Mouse (Mus musculus): ENCODE measurements at regions not wholly inside any gene's neighbourhood (a gene's known extent, or its start where the extent isn't known, plus 50 kb on each side); places are given as distances from the start of the nearest gene placed in this dataset.

DNA sequence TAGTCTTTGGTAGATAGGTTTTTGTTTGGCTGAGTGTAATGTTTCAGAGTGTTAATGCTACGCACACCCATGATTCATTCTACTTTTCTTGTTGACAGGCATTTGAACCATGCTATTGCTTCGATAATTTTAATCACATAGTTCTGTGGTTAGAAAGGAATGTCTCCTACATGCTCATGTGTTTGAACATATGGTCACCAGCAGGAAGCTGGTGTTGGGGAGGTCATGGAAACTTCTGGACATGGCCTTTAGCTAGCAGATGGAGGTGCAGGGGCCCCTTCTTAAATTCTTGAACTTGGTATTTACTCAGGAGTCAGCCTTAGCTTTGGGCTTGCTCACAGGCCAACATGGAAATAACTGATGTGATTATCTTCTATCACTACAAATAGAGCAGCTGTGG lies 248.6 kb upstream of the Cxxc4 start:
- Histone ChIP-seq H3K4me3 (ENCODE audit: low read depth, low read length) (no peak overlapping the region), H3K4me2 (no peak overlapping the region), H3K9me3 (ENCODE audit: low read depth, low read length) (no peaks in the 10 kb centered on the region), H3K27me3 (ENCODE audit: insufficient read depth, low read length) (no peaks in the 10 kb centered on the region), H3K4me1 (ENCODE audit: insufficient read depth) (no peaks in the 10 kb centered on the region), H3K36me3 (ENCODE audit: insufficient read depth) (no peaks in the 10 kb centered on the region), H3K9ac (no peak overlapping the region), H3K27ac (ENCODE audit: low read depth) (no peak overlapping the region)
- WGBS = 86% methylated on average over 2 of the region's 2 CpGs
- ATAC-seq (ENCODE audit: insufficient read depth) = no peak
- no peak for DNase-seq
- TF ChIP-seq CTCF (IDR thresholded peaks at IDR 0.05; ENCODE audit: low read depth) = no peak

DNA sequence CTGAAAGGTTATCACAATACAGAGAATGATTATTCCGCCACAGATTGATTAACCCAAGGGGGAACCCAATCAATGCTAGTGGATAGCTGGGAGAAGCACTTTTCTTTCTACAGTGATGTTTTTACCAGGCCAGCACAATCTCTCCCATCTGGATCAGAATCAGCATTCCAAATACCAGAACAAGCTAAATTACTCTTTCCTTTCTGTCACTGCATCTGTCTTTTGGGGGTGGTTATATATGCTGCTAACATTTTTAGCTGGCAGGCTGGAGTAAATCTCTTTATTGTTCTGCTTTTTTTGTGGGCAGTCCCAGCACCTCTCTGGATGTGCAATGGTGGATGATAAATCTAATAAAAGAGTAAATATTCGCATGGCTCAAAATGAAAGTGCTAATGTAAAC lies 242.3 kb upstream of the Cxxc4 start:
- Histone ChIP-seq H3K27ac (ENCODE audit: low read depth) (no peak overlapping the region), H3K4me3 (ENCODE audit: low read depth, low read length) (no peak overlapping the region), H3K9ac (no peak overlapping the region), H3K27me3 (ENCODE audit: insufficient read depth, low read length) (no peaks in the 10 kb centered on the region), H3K9me3 (ENCODE audit: low read depth, low read length) (no peaks in the 10 kb centered on the region), H3K36me3 (ENCODE audit: insufficient read depth) (no peaks in the 10 kb centered on the region), H3K4me2 (no peak overlapping the region), H3K4me1 (ENCODE audit: insufficient read depth) (no peaks in the 10 kb centered on the region)
- 63% methylated on average over 2 of the region's 2 CpGs for WGBS
- ATAC-seq (ENCODE audit: insufficient read depth) (no peak), DNase-seq (no peak)
- TF ChIP-seq CTCF (IDR thresholded peaks at IDR 0.05; ENCODE audit: low read depth) = no peak

DNA sequence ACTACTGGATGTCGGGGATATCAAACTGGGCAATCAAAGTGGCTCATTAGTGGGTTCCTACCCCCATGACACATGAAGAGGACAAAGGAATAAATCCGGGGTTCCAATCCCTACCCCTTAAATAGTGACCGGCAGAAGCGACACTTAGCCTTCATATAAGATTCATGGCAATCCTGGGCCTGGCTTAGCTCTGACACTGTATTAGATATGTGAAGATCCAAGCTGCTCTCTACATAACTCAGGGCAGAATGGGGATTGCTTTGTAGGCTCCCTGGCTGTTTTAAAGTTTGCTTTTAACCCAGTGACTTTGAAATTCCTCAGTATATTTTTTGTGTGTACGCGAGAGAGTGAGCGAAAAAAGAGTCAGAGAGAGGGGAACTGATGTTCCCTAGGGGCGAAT lies 236.3 kb upstream of the Cxxc4 start:
- H3K27me3 ChIP-seq (ENCODE audit: insufficient read depth, low read length) = no peaks in the 10 kb centered on the region
- ATAC-seq (ENCODE audit: insufficient read depth) (no peak), DNase-seq (no peak)
- 83% methylated on average over 8 of the region's 8 CpGs for WGBS
- no peaks in the 10 kb centered on the region for H3K36me3 ChIP-seq (ENCODE audit: insufficient read depth)
- TF ChIP-seq CTCF (IDR thresholded peaks at IDR 0.05; ENCODE audit: low read depth) = no peak
- H3K9me3 ChIP-seq (ENCODE audit: low read depth, low read length) = no peaks in the 10 kb centered on the region
- H3K9ac ChIP-seq = no peak overlapping the region
- no peak overlapping the region for H3K27ac ChIP-seq (ENCODE audit: low read depth)
- no peak overlapping the region for H3K4me3 ChIP-seq (ENCODE audit: low read depth, low read length)
- no peak overlapping the region for H3K4me2 ChIP-seq
- no peaks in the 10 kb centered on the region for H3K4me1 ChIP-seq (ENCODE audit: insufficient read depth)

DNA sequence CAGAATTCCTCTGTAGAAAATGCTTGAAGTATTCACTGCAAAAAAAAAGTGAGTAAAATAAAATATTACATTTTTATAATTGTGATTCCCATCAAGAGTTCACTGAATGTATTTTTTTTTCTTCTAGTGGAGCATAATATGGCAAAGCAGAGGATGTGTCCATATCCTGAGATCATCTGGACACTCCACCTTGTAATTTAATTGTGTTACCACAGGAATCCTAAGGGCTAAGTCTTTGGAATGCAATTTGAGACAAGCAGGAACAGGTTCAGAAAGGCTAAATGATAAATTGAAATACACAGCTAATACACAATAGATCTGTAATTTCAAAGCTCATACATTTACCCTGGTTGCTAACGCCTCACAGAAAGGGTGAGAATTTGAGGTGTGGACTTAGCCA lies 235.7 kb upstream of the Cxxc4 start:
- Histone ChIP-seq H3K27ac (ENCODE audit: low read depth) (no peak overlapping the region), H3K4me1 (ENCODE audit: insufficient read depth) (no peaks in the 10 kb centered on the region), H3K27me3 (ENCODE audit: insufficient read depth, low read length) (no peaks in the 10 kb centered on the region), H3K9me3 (ENCODE audit: low read depth, low read length) (no peaks in the 10 kb centered on the region), H3K4me2 (no peak overlapping the region), H3K36me3 (ENCODE audit: insufficient read depth) (no peaks in the 10 kb centered on the region), H3K9ac (no peak overlapping the region), H3K4me3 (ENCODE audit: low read depth, low read length) (no peak overlapping the region)
- no peak for TF ChIP-seq CTCF (IDR thresholded peaks at IDR 0.05; ENCODE audit: low read depth)
- 79% methylated on average over 1 of the region's 1 CpGs for WGBS
- no peak for DNase-seq
- no peak for ATAC-seq (ENCODE audit: insufficient read depth)

DNA sequence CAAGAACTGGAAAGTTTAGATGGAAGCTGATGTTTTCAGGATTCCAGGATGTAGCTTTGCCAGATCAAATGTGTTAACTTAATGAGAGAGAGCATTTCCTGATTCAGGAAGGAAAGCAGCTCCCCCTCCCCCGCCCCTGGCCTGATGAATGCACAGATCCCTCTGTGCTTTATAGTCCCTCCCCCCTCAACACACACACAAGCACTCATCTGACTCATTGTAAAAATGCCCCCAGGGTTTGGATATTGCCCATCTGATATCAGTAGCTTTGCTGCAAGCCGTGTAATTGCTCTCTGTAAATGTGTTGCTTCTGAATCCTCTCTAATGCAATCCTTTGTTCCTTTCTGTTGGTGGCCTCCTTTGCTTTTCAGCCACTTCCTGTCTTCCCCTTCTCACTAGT lies 221.5 kb upstream of the Cxxc4 start:
- ATAC-seq (ENCODE audit: insufficient read depth) (peak; percentile 60; the same call in 1 of the 2 replicates), DNase-seq (peak; percentile 9)
- Histone ChIP-seq H3K9me3 (ENCODE audit: low read depth, low read length) (no peaks in the 10 kb centered on the region), H3K4me2 (no peak overlapping the region), H3K36me3 (ENCODE audit: insufficient read depth) (no peaks in the 10 kb centered on the region), H3K4me1 (ENCODE audit: insufficient read depth) (no peaks in the 10 kb centered on the region), H3K9ac (no peak overlapping the region), H3K27ac (ENCODE audit: low read depth) (no peak overlapping the region), H3K27me3 (ENCODE audit: insufficient read depth, low read length) (no peaks in the 10 kb centered on the region), H3K4me3 (ENCODE audit: low read depth, low read length) (no peak overlapping the region)
- 48% methylated on average over 2 of the region's 2 CpGs for WGBS
- TF ChIP-seq CTCF (IDR thresholded peaks at IDR 0.05; ENCODE audit: low read depth) = no peak

DNA sequence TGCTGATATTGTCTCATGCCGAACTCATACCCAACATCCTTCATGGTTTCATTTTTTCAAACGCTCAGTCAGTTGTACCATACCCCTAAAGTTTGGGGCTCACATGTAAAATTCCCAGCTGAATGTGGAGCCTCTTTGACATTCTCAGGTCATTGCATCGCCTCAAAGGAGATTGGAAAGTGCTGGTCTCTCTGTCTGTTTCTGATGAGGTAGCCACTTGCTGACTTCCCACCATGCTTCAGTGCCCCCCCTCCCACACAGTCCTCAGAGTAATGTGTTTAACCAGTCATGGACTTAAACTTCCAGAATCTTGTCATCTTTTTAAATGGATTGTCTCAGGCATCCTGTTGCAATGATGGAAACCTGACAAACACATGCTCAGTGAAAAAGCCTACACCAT lies 220.9 kb upstream of the Cxxc4 start:
- no peak for ATAC-seq (ENCODE audit: insufficient read depth)
- no peaks in the 10 kb centered on the region for H3K4me1 ChIP-seq (ENCODE audit: insufficient read depth)
- no peak overlapping the region for H3K9ac ChIP-seq
- H3K27me3 ChIP-seq (ENCODE audit: insufficient read depth, low read length) = no peaks in the 10 kb centered on the region
- H3K36me3 ChIP-seq (ENCODE audit: insufficient read depth) = no peaks in the 10 kb centered on the region
- no peak overlapping the region for H3K27ac ChIP-seq (ENCODE audit: low read depth)
- no peak for TF ChIP-seq CTCF (IDR thresholded peaks at IDR 0.05; ENCODE audit: low read depth)
- 85% methylated on average over 3 of the region's 3 CpGs for WGBS
- H3K4me2 ChIP-seq = no peak overlapping the region
- DNase-seq = no peak
- no peak overlapping the region for H3K4me3 ChIP-seq (ENCODE audit: low read depth, low read length)
- H3K9me3 ChIP-seq (ENCODE audit: low read depth, low read length) = no peaks in the 10 kb centered on the region

DNA sequence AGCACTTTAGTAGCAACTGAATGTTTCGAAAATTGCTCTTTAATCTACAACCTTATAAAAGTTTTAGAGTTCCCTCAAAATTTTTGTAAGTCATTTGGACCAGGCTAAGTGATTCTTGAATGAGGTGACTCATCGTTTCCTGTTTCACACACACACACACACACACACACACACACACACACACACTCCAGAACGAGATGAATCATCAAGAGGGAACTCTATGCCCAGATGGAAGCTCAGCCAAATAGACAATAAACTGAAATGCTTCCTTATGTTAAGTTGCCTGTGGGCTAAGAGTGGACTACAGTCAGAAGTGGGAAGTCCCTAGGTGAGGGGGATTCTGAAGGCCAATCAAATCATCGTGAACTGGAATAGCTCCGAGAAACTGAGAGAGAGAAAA lies 202.4 kb upstream of the Cxxc4 start:
- H3K36me3 ChIP-seq (ENCODE audit: insufficient read depth) = no peaks in the 10 kb centered on the region
- no peak for DNase-seq
- WGBS = 70% methylated on average over 5 of the region's 5 CpGs

DNA sequence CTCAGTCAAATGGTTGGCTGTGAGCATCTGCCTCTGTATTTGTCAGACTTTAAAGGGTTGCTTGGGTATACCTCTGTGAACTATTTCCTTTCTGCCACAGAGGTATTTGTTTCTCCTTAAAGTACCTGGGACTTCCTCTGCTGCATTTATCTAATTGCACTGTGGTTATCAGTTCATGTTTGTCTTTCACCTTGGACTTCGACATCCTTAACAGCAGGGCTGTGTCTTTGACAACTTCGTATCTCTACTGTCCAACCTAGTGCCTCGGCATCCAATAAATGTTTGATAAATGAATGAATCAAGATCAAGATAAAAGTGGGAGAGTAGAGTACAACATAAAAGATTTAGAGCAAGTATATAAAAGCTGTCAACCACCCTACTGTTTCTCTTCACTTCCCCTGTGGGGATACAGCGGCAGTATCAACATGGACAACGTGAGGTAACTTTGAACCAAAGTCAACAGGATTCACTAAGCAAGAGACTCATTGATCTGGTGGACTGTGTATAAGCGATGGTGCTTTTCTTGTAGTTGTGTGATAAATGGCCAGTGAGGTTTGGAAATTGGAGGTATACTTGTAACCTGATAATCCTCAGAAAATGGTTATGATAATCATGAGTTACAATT lies 199.9 kb upstream of the Cxxc4 start:
- H3K9ac ChIP-seq = no peak overlapping the region
- H3K36me3 ChIP-seq (ENCODE audit: insufficient read depth) = no peaks in the 10 kb centered on the region
- DNase-seq (no peak), ATAC-seq (ENCODE audit: insufficient read depth) (no peak)
- WGBS = 62% methylated on average over 6 of the region's 6 CpGs
- no peak overlapping the region for H3K4me3 ChIP-seq (ENCODE audit: low read depth, low read length)
- no peak overlapping the region for H3K4me2 ChIP-seq
- H3K27me3 ChIP-seq (ENCODE audit: insufficient read depth, low read length) = no peaks in the 10 kb centered on the region
- H3K9me3 ChIP-seq (ENCODE audit: low read depth, low read length) = no peaks in the 10 kb centered on the region
- TF ChIP-seq CTCF (IDR thresholded peaks at IDR 0.05; ENCODE audit: low read depth) = no peak
- H3K4me1 ChIP-seq (ENCODE audit: insufficient read depth) = no peaks in the 10 kb centered on the region
- H3K27ac ChIP-seq (ENCODE audit: low read depth) = no peak overlapping the region

More for the DNA sequence above, 202.4 kb upstream of the Cxxc4 start:
- Histone ChIP-seq H3K4me3 (ENCODE audit: low read depth, low read length) (no peak overlapping the region), H3K27me3 (ENCODE audit: insufficient read depth, low read length) (no peaks in the 10 kb centered on the region), H3K27ac (ENCODE audit: low read depth) (no peak overlapping the region), H3K4me2 (no peak overlapping the region), H3K9me3 (ENCODE audit: low read depth, low read length) (no peaks in the 10 kb centered on the region), H3K9ac (no peak overlapping the region), H3K4me1 (ENCODE audit: insufficient read depth) (no peaks in the 10 kb centered on the region)
- no peak for ATAC-seq (ENCODE audit: insufficient read depth)
- TF ChIP-seq CTCF (IDR thresholded peaks at IDR 0.05; ENCODE audit: low read depth) = no peak

Measured in lung, embryonic 14.5 days (tissue).